Mouse (Mus musculus): ENCODE measurements around the gene Hexb. TPM values are rescaled to one million over a fixed set of nuclear protein-coding genes. Genes with fewer than 3 reads are reported as not detected.

Hexb gene
- total and polyA plus RNA-seq, 3 experiments, result 12.7 to 15.4 TPM; not detected in 1

GRCm38 (mm10) chr13:97184656-97185055 lies 13.5 kb downstream of the Hexb start:
- no peak for TF ChIP-seq SIN3A (IDR thresholded peaks at IDR 0.05; ENCODE audit: low read length)
- no peak for TF ChIP-seq CHD1 (IDR thresholded peaks at IDR 0.05; ENCODE audit: low read depth, low read length)
- TF ChIP-seq TAL1 (IDR thresholded peaks at IDR 0.05; ENCODE audit: low read length), result no peak
- TF ChIP-seq RCOR1 (IDR thresholded peaks at IDR 0.05; ENCODE audit: low read depth, low read length), result no peak
- no peak for TF ChIP-seq KAT2A (conservative IDR thresholded peaks at IDR 0.05; ENCODE audit: low read depth, low read length)
- no peak for TF ChIP-seq CHD2 (IDR thresholded peaks at IDR 0.05; ENCODE audit: low read length)
- TF ChIP-seq RAD21 (IDR thresholded peaks at IDR 0.05; ENCODE audit: low read depth, low read length), result no peak

DNA sequence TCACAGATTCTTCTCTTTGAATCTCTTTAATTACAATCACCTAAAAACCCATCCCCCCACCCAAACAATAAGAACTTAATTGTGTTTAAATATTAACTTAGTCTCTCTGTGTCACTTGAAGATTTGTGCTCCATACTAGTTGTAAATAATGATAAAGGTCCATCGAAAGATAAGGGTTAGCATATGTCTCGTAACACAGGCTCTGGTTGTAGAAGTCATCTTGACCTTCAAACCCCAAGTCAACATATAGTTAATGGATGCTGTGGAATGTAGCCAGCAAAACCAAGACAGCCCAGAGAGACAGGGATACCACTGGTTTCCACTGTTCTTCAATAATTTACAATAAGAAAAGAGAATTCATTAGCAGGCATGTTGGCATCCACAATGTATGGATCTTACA lies 14.0 kb downstream of the Hexb start:
- no peak overlapping the region for H3K9ac ChIP-seq (ENCODE audit: control insufficient read depth, low read depth, low read length, poor library complexity, severe bottlenecking)
- no peak overlapping the region for H3K4me3 ChIP-seq (ENCODE audit: control insufficient read depth in 1 of 2, insufficient read depth in 1 of 2, low read depth in 2 of 2, low read length in 2 of 2)
- no peak for DNase-seq (ENCODE audit: low read depth, low spot score)
- TF ChIP-seq POLR2AphosphoS5 (IDR thresholded peaks at IDR 0.05; ENCODE audit: borderline replicate concordance, low read depth, low read length), result no peak
- H3K4me1 ChIP-seq (ENCODE audit: control insufficient read depth in 1 of 2, insufficient read depth in 2 of 2, low read length in 2 of 2), result peaks cover 0 to 13% of the 10 kb centered on the region in 2 experiments; a peak in 2 of 4 replicates
- no peaks in the 10 kb centered on the region for H3K79me2 ChIP-seq (ENCODE audit: control insufficient read depth, insufficient read depth, low read length, poor library complexity)
- H3K27ac ChIP-seq (ENCODE audit: control insufficient read depth, low read depth, low read length), result no peak overlapping the region
- H3K36me3 ChIP-seq (ENCODE audit: control insufficient read depth in 1 of 2, insufficient read depth in 2 of 2, low read length in 2 of 2), result peaks cover 2 to 12% of the 10 kb centered on the region in 2 experiments; a peak in 3 of 4 replicates
- H3K27me3 ChIP-seq (ENCODE audit: control insufficient read depth in 1 of 2, insufficient read depth in 2 of 2, low read length in 2 of 2), result no peaks in the 10 kb centered on the region
- H3K9me3 ChIP-seq (replicated peaks; ENCODE audit: insufficient read depth, low read length), result no peaks in the 10 kb centered on the region

More at GRCm38 (mm10) chr13:97184656-97185055, 13.5 kb downstream of the Hexb start:
- Histone ChIP-seq H3K79me2 (ENCODE audit: control insufficient read depth, insufficient read depth, low read length, poor library complexity) (no peaks in the 10 kb centered on the region), H3K36me3 (ENCODE audit: control insufficient read depth in 1 of 2, insufficient read depth in 2 of 2, low read length in 2 of 2) (peaks cover 0 to 12% of the 10 kb centered on the region in 2 experiments; a peak in 3 of 4 replicates), H3K9ac (ENCODE audit: control insufficient read depth, low read depth, low read length, poor library complexity, severe bottlenecking) (no peak overlapping the region), H3K27ac (ENCODE audit: control insufficient read depth, low read depth, low read length) (no peak overlapping the region), H3K9me3 (replicated peaks; ENCODE audit: insufficient read depth, low read length) (no peaks in the 10 kb centered on the region), H3K4me3 (ENCODE audit: control insufficient read depth in 1 of 2, insufficient read depth in 1 of 2, low read depth in 2 of 2, low read length in 2 of 2) (no peak overlapping the region), H3K27me3 (ENCODE audit: control insufficient read depth in 1 of 2, insufficient read depth in 2 of 2, low read length in 2 of 2) (no peaks in the 10 kb centered on the region), H3K4me1 (ENCODE audit: control insufficient read depth in 1 of 2, insufficient read depth in 2 of 2, low read length in 2 of 2) (peaks cover 0 to 13% of the 10 kb centered on the region in 2 experiments; a peak in 2 of 4 replicates)
- DNase-seq (ENCODE audit: low read depth, low spot score), result no peak

DNA sequence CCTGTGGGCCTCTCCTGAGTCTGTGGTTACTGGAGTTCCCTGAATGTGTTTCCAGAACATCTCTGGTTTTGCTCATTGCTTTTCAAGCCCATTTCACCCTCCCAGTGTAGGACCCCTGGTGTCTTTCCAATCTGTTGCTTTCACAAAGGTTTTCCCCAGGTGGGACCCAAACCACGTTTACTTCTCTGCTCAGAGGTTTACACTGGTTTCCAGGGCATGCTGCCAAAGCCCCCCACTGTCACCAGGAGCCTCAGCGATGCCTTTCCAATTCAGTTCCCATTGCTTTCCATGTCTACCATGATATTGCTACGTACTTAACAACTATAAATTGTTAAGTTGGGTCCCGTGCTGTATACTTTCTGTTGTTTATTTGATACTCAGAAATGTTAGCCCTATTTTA lies 15.3 kb downstream of the Hexb start:
- DNase-seq (ENCODE audit: low read depth, low spot score), result no peak
- Histone ChIP-seq H3K9ac (ENCODE audit: control insufficient read depth, low read depth, low read length, poor library complexity, severe bottlenecking) (no peak overlapping the region), H3K4me3 (ENCODE audit: control insufficient read depth in 1 of 2, insufficient read depth in 1 of 2, low read depth in 2 of 2, low read length in 2 of 2) (no peak overlapping the region), H3K27ac (ENCODE audit: control insufficient read depth, low read depth, low read length) (no peak overlapping the region), H3K79me2 (ENCODE audit: control insufficient read depth, insufficient read depth, low read length, poor library complexity) (no peaks in the 10 kb centered on the region), H3K27me3 (ENCODE audit: control insufficient read depth in 1 of 2, insufficient read depth in 2 of 2, low read length in 2 of 2) (no peaks in the 10 kb centered on the region), H3K36me3 (ENCODE audit: control insufficient read depth in 1 of 2, insufficient read depth in 2 of 2, low read length in 2 of 2) (peaks cover 3 to 6% of the 10 kb centered on the region in 2 experiments; a peak in 2 of 4 replicates), H3K4me1 (ENCODE audit: control insufficient read depth in 1 of 2, insufficient read depth in 2 of 2, low read length in 2 of 2) (peaks cover 0 to 7% of the 10 kb centered on the region in 2 experiments; a peak in 2 of 4 replicates), H3K9me3 (replicated peaks; ENCODE audit: insufficient read depth, low read length) (no peaks in the 10 kb centered on the region)
- no peak for TF ChIP-seq GABPA (IDR thresholded peaks at IDR 0.05; ENCODE audit: low read depth, low read length)

All from MEL (cell line).